In genomic region chr5:51479456-51479855, GRCm38 (mm10) we compare ENCODE assay signal across 19 mouse cellular contexts.
DNase-seq lines count a peak whose midpoint lies in the region; ATAC-seq and TF ChIP-seq lines count a peak whose summit lies in the region.
"Had no signal": no experiment of that assay in that cellular context is flagged by ENCODE, and none has a peak within 500 bp of the region (broad histone marks: within the 10 kb centered on the region; RNA-seq: fewer than 3 reads in every experiment).

No protein-coding gene starts in this region.

- no peak overlapping the region for H3K4me2 ChIP-seq in heart, embryonic 13.5 days
- no peak overlapping the region for H3K4me2 ChIP-seq in intestine, embryonic 15.5 days (replicated peaks)
- H3K4me2 ChIP-seq: embryonic facial prominence, embryonic 12.5 days; liver, embryonic 13.5 days had no signal

- H3K27me3 ChIP-seq in heart, embryonic 13.5 days (replicated peaks) = no peaks in the 10 kb centered on the region
- H3K27me3 ChIP-seq in intestine, embryonic 15.5 days (replicated peaks) = no peaks in the 10 kb centered on the region
- H3K27me3 ChIP-seq: embryonic facial prominence, embryonic 12.5 days; liver, embryonic 13.5 days had no signal

- 18% methylated on average over 2 of the region's 2 CpGs for WGBS in heart, embryonic 13.5 days
- WGBS in intestine, embryonic 15.5 days = 65% methylated on average over 2 of the region's 2 CpGs

- TF ChIP-seq CTCF in brain, embryonic 14.5 days (IDR thresholded peaks at IDR 0.05; ENCODE audit: borderline replicate concordance, extremely low read depth, insufficient read depth, insufficient read length) = no peak

- H3K9ac ChIP-seq in heart, embryonic 13.5 days = peak overlapping the region; percentile 45; the same call in 1 of the 2 replicates
- H3K9ac ChIP-seq in intestine, embryonic 15.5 days = no peak overlapping the region
- H3K9ac ChIP-seq: embryonic facial prominence, embryonic 12.5 days; liver, embryonic 13.5 days had no signal

- TF ChIP-seq POLR2A in brain, embryonic 14.5 days (IDR thresholded peaks at IDR 0.05; ENCODE audit: borderline replicate concordance, extremely low read depth, insufficient read depth, insufficient read length, poor library complexity, severe bottlenecking) = no peak

- peaks cover 26% of the 10 kb centered on the region for H3K36me3 ChIP-seq in heart, embryonic 13.5 days
- H3K36me3 ChIP-seq in intestine, embryonic 15.5 days = no peaks in the 10 kb centered on the region
- H3K36me3 ChIP-seq: embryonic facial prominence, embryonic 12.5 days; liver, embryonic 13.5 days had no signal

- no peak overlapping the region for H3K4me3 ChIP-seq in heart, embryonic 13.5 days
- H3K4me3 ChIP-seq in intestine, embryonic 15.5 days (replicated peaks) = no peak overlapping the region
- H3K4me3 ChIP-seq: embryonic facial prominence, embryonic 12.5 days; liver, embryonic 13.5 days had no signal

- H3K27ac ChIP-seq in heart, embryonic 13.5 days (replicated peaks) = peak overlapping the region; percentile 68
- no peak overlapping the region for H3K27ac ChIP-seq in intestine, embryonic 15.5 days
- H3K27ac ChIP-seq: liver, embryonic 13.5 days had no signal

- peaks cover 41% of the 10 kb centered on the region for H3K4me1 ChIP-seq in heart, embryonic 13.5 days
- H3K4me1 ChIP-seq in intestine, embryonic 15.5 days (replicated peaks) = peaks cover 4% of the 10 kb centered on the region; the same call in 1 of the 2 replicates
- H3K4me1 ChIP-seq: liver, embryonic 13.5 days had no signal

- H3K9me3 ChIP-seq in heart, embryonic 13.5 days = no peaks in the 10 kb centered on the region
- no peaks in the 10 kb centered on the region for H3K9me3 ChIP-seq in intestine, embryonic 15.5 days
- H3K9me3 ChIP-seq: embryonic facial prominence, embryonic 12.5 days; liver, embryonic 13.5 days had no signal

- DNase-seq in heart, adult 8-10 months (ENCODE audit: low spot score) = no peak
- DNase-seq in kidney, adult 9 months = peak; percentile 56
- no peak for DNase-seq in kidney, postnatal 10 days
- DNase-seq in brain, embryonic 14.5 days (ENCODE audit: low read depth) = peak; percentile 50
- peak; percentile 11 for DNase-seq in kidney, postnatal 14 days
- DNase-seq: adrenal gland, adult 2 months; cerebellum, adult 11 months; cerebellum, postnatal 36 days; heart, adult 18-20 months; left cerebral cortex, postnatal 4 days; liver, embryonic 13.5 days; midbrain, embryonic 14.5 days; right cerebral cortex, adult 18-20 months; thymus, postnatal 4 days had no signal

- no peak for ATAC-seq in heart, embryonic 13.5 days (ENCODE audit: extremely low read depth, insufficient number of reproducible peaks, low FRiP score, low TSS enrichment)
- ATAC-seq in intestine, embryonic 15.5 days = no peak
- ATAC-seq: hindbrain, embryonic 16.5 days; lung, postnatal 0 days had no signal

Comparison
In these comparisons a context has a peak if more than half of its experiments do, and no peak if none do; other contexts are left out.
1. DNase-seq: peak in kidney, adult 9 months (single experiment), brain, embryonic 14.5 days (single experiment) and kidney, postnatal 14 days (single experiment); none in heart, adult 8-10 months (single experiment) and kidney, postnatal 10 days (single experiment).